Mouse (Mus musculus): ENCODE measurements at regions not wholly inside any gene's neighbourhood (a gene's known extent, or its start where the extent isn't known, plus 50 kb on each side); places are given as distances from the start of the nearest gene placed in this dataset.

DNA sequence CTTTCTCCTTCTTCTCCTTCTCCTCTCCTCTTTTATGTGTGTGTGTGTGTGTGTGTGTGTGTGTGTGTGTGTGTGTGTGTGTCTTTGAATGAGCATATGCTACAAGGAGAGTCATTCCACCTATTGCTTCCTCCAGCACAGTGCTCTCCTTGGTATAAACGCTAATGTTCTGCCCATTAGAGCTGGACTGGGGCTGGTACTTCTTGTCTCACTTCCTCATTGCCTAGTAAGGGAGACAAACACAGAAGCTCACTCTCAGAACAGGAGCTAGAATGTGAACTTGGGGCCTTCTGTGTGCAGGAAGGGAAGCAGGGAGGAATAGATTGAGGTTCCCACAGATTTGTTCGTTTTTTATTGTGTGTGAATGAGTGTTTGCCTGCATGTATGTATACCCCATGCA is 54.9 kb upstream of the Shb start:
- peak in 1 of 2 experiments; percentile 11 for DNase-seq (ENCODE audit: low spot score in 2 of 2)

DNA sequence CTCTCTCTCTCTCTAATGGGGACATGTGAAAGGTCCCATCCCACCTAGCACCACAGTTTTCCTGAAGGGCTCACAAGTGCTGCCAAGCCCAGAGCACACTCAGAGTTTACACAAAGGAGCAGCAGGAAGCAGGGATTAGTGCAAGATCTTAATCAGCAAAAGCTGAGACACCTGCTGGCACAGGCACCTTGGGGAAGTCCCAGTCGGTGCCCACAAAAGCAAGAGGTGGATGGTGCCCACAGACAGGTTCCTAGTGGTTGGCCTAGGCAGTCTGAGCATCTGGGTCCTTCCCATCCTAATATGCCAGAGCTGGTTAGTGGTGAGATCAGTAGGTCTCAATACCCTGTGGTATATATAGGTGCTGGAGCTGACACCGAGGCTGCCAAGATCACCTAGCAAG is 54.0 kb upstream of the Shb start:
- DNase-seq (ENCODE audit: low spot score in 2 of 2) = no peak

DNA sequence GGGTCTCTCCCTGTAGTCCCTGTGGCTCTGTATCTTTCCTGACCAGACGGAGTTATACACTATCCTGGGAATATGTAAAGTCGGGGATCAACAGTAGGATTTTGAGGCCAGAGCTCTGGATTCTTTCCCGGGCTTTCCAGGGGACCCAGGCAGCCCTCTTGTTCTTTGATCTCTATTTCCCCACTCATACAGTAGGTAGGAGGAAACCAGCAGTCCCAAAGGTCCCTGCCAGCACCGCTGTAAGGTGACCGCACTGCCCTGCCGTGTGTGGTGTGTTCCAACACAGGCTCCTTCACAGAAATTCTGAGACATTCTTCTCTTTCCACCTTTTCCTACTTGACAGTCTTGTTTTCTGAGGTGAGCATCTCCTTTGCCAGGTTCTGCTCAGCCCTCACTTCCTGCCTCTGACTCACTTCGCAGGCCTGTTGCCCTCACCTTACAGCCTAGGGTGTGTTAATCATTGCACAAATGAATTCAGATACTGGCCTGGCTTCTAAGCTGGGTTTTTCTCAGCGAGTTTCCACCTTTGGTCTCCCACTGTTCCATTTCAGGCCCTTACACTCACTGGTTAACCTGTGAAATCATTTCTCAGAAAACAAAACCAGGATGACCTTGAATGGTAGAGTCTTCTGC is 53.0 kb upstream of the Shb start:
- DNase-seq (ENCODE audit: low spot score in 2 of 2) = no peak

DNA sequence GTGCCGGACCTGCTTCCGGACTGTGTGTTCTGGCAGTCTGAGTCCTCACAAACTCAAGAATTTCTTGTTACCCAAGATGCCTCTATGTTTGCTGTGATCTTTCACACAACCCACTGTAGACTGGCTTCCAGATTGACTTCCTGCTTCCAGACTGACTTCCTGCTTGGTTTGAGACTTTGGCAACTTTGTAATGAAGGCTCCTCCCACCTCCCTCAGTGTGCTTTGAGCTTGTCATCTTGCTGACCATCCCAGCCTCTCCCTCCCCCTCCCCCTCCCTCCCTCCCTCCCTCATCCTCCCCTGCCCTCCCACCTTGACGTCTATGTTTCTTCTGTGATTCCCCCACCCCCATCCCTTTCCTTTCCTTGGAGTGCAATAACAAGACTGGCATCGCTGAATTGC is 51.7 kb upstream of the Shb start:
- DNase-seq (ENCODE audit: low spot score in 2 of 2) = no peak

DNA sequence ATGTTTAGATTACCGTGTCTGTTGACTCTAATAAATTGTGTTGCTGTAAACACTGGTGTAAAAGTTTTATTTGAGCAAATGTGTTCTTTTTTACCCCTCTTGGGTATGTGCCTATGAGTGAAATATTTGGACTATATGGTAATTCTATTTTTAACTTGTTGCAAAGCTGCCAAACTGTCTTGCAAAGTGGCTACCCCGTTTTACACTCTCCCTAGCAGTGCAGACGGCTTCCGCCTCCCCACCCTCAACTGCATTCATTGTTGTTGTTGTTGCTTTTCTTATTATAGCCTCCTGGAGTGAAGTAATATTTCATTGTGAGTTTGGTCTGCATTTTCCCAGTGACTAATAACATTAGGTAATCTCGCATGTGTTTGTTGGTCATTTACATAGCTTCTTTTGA is 50.2 kb upstream of the Shb start:
- no peak for DNase-seq (ENCODE audit: low spot score in 2 of 2)
